Mouse (Mus musculus): ENCODE results near the gene Llph. TPM values are rescaled to one million over a fixed set of nuclear protein-coding genes. Genes with fewer than 3 reads are reported as not detected.

Gene Llph
- total RNA-seq, 1 experiment from 2014 or later: 28.2 TPM

DNA sequence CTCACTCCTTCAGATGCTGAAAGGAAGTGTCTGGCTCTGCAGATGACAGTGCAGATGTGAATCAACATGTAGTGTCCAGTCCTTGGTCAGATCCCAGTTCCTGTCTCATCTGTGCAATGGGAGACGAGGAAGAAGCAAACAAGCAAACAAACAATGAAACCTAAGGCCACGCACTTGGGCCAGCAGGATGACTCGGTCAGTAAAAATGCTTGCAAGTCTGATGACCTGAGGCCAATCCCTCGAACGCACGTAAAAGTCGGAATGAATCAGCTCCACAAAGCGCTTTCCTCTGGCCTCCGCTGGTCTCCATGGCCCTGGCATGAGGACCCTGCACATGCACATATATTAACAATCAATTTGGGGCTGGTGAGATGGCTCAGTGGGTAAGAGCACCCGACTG is 7.9 kb upstream of the Llph start:
- DNase-seq: no peak

DNA sequence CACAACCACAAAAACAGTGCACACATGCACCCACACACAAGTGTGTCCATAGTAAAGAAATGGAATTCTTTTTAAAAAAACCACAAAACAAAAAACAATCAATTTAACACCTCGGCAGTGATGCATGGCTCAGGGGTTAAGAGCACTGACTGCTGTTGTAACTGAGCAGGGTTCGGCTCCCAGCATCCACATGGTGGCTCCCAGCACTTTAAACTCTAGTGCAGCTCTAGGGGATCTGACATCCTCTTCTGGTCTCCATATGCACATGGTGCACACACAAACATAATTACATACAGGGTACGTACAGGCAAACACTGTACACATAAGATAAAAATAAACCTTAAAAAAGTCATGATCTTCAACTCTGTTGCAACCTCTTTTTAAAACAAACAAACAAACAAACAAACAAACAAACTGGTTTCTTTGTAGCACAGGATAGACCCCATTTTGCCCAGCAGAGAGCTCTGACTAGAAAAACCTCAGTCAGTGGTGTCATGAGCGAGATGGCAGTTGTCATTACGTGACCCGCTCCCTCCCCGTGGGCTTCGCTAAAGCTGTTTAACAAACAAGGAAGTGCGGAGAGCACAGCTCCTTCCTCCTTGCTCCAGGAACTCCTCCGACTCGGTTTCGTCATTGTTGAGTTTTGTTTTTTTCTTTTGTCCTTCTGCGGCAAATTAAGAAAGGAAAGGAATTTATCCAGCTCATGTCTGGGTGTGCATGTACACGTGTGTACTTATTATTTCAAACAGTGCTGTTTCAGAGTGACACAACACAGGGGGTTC is 7.1 kb upstream of the Llph start:
- no peak for DNase-seq

DNA sequence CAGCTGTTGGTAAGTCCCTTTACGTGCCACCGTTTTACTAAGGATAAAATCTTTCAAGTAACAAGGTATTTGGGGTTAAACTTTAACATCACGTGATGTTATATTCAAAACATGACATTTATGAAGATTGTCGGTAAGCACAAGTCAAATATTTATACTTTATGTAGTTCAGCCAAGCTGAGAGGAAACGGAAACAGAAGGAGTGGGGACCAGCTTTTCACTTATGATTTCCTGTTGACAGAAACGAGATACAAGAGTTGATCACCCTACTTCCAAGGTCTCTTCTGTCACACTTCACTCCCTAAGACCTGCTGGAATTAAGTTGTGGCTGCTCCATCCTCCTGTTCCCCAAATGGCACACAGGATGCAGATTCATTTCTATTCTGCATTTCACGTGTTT is 6.1 kb upstream of the Llph start:
- no peak for DNase-seq

DNA sequence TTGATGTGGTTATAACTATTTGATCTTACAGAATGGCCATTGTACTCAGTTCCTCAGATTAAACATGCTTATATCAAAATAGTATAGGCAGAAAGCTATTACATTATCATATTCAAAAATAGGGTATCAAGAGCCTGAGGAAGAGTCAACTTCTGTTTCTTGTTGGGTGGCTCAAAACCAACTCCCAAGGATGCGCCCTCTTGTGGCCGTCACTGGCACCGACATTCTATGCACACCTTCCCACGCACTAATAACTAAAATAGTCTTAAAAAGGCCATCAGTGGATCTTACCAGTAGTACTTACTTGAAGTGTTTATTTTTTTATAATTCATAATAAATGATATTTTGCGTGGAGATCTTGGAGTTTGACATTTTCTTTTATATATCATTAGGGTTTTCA is 4.8 kb downstream of the Llph start:
- peak; percentile 69 for DNase-seq

DNA sequence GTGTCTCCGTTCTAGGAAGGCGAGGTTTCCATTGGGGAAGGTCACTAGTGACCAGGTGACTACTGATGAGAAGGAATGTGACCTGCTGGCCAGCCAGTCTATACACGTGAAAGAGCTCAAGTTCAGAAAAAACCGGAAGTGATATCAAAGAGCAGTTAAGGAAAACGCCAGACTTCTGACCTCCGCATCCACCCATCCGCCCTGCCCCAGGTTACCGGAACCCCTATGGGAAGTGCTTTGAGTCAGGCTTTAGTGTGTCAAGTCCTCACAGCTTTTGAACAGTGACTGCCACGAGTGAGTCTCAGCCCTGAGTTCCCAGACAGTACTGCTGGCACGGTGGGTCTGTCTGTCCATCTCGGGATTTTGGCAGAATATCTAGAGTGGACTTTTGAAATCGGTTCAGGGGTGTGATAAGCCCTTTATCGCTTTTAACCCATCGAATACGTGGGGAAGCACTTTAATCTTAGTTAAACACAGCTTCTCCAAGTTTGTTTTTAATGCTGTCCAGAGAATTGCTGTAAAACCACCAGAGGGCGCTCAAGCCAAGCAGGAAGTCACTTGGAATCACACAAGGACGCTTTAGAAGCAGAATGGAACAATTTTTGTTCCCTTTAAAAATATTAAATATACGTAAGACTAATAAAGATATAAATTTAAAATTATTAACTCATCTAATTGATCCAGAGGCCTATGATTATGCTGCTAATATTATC is 6.9 kb downstream of the Llph start:
- DNase-seq: peak; percentile 56

DNA sequence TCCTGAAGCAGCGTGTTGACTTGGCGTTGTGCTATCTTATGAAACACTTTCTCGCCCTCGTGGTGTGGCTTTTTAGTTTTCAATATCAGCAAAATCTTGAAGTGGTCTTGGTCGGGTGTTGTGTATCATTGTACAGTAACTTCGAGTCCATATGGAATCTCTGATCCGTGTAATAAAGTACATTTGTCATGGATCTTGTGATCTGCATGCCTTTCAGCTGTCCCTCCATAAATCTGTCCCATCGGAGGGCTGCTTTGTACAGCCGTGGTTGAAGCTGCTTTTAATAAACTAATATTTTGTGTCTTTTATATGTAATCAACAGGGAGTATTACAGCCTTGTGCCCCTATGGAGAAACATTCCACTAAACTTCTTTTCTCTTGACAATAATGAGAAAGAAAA is 10.0 kb downstream of the Llph start:
- DNase-seq: no peak

DNA sequence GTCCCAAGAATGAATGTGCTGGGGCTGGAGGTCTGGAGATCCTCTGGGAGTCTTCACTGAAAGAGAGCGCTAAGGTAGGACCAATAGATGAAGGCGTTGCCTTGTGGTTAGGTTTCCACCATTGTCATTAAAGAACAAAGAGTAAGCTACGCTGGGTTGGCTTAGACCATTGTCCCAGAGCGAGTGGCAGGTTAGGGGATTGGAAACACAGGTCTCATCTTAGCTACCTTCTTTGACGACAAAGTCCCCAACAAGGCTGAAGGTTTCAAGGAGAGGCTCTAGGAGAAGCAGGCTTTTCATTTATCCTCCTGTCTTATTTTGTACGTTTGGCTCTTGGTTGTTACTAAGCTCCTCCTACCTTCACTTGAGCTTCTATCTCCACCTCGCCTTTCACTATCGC is 11.4 kb downstream of the Llph start:
- no peak for DNase-seq

DNA sequence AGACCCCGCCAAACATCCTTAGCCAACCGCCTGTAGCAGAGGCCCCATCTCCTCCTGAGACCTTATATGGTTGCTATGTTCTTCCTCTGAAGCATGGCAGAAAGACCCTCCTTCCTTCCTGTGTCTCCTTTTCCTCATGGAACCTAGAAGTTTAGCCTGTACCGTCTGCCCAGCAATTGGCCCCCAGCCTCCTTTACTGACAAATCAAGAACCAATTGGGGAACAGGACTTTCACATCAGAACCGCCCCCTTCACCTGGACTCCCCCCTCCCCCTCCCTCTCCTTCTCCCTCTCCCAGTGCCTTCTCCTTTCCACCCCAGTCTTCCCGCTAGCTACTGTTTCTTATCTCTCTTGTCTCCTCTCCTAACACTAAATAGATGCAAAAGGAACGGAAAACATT is 12.6 kb downstream of the Llph start:
- no peak for DNase-seq

DNA sequence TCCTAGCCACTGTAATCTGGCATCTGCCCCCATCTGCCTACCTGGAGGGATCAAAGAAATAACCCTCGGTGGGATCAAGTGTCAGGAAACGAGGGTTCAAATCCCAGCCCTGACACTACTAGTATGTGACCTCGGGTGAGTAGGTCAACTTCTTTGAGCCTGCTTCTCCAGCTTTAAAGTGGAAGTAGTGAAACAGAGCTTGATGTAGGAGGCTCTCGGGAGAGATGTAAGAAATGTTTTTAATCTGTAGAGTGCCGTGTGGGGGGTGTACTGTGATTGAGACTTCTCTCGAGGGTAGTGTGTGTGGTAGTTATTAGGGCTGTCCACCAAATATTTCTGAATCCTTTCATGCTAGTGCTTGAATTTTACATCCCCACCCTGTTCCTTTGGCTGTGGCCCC is 15.6 kb downstream of the Llph start:
- DNase-seq: no peak

DNA sequence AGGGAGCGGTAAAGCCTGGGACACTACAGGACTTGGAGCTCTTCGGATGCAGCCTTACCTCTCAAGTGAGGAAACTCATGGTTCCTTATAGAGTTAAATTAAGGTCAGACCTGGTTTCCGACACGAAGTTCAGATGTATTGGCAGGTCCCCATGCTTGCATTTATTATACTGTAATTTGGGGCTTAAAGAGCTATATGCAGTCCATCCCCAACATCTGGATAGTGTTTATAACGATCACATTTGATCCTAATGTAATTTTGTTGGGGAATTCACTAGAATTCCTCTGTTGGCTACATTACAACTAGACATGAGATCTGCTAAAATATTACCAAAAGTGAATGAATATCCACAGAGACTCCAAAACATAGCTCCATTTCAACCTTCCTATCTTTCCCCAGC is 18.8 kb downstream of the Llph start:
- no peak for DNase-seq

DNA sequence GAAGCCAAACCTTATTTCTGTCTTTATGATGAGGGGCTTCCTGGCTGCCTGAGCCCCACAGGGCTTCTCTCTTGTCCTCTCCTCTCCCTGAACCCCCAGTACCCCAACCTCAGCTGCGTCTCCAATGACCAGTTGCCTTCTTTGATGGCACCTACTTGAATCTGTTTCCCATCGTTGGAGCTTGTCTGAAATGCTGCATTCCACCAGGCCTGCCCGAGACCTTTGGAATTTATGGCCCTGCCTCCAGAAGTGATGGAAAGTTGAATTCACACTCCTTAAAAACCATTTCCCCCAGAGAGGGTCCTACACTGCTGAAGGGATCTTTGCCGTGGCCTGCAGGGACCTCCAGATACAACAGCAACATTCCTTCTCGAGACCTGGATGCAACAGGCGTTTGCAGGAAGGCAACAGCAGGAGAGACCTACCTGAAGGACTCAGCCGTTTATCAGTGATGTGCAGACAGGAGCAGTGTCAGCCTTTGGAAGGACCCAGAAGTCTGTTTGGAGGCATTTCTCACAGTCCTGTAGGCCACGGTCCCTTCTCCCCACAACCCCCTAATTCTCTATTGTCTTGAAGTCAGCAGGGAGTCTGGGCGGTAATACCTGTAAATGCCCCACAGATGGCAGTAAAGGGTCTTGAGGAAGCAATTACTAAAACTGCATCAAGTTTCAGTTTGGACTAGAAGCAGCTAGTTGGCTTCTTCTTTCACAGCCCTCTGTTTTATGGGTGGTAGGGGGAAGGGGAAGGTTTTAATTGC is 20.3 kb downstream of the Llph start:
- DNase-seq: no peak

DNA sequence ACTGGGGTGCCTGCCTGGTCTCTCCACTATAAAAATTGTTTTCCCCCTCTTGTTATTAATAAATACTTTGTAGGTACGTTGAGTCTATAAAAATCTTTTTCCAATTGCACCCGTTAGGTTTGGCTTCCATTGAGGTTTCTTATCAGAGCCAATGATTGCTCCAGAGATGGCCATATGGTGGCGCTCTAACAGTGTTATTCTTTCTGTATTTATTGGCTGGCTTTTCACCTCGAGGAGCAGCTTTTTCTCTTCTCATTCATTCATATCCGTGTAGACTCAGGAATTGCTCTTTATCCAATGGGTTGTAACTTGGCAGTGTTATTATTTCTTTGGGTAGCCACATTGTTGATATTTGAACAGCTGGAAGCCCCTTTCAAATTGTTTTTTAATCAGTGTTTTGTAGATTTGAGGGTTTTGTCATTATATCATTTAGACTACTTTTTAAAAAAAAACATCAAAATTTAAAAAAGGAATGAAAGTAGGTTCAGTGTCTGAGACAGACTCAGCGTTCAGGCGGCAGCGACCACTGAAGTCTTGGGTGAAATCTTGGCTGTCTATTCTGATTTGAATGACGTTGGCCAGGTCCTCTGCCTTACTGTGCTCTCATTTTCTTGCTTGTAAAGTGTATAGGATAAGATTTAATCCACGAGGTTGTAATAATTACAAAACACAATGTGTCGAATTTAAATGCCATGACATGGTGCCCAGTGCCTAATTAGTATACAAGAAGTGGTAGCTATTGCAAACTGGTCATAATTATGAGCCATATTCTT is 24.2 kb downstream of the Llph start:
- DNase-seq: no peak

DNA sequence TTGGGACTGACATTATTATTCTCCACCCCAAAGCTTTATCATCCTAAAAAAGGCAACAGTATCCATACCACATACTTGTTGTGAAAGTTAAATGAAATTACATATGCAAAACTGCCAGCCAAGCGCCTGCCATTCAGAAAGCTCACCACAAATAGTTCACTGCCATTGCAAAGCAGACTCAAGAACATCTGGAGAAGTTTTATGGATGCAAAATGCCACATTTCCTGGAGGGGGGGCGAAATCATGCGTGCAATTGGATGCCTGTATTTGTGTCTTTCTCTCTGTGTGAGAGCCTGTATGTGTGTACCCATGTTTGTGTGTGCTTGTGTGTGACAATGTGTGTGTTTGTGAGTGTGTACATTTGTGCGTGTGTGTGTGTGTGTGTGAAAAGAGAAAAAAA is 24.9 kb downstream of the Llph start:
- no peak for DNase-seq

DNA sequence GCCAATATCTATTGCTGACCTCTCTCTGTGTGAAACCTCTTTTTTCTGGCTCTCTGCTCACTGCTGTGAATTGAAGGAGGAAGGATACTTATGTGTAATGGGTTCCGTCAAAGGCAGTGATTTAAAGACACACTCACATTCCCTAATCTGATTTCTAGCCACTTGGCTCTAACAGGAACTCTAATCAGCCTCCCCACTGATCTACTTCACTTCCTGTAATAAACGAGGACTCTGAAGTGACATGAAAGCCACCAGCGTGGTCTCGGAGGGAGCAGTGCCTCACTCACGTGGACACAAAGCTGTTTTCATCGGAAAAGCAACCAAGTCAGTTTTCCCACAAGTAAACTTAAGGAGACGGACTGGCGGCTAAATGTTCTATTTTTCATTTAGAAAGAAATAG is 25.9 kb downstream of the Llph start:
- DNase-seq: no peak

DNA sequence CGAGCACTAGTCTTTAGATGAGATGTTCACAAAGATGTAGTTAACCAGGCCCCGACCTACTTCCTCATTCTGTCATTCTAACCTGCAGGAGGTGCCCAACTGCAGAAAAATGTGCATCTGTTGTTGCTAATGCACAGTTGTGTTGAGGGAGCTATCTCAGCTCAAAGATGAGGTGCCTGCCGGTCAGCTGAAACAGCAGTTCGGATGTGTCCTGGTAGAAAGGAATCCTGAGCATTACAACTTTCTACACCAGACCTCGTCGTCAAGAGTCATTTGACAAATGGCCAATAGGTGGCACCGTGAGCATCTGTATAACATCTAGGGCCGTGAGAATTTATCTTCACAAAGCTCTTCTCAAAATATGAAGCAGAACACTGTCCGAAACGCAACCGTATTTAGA is 30.4 kb downstream of the Llph start:
- peak; percentile 40 for DNase-seq

DNA sequence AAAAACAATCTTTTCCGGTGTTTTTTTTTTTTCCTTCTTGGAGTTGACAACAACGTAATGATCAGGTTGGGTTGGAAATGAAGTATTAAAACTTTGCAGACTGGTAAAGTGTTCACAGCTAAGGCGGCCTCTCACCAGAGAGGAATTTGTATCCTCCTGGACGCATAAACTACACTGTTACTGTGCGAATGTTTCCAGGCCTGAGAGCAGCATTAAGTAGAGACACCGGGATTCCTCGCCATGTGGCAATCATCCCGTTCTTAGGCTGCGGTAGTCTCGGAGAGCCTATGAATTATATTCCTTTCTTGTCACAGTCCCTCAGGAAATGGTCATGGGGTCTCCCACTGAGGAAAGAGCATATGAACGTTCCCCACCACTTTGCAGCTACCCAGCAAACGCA is 40.9 kb downstream of the Llph start:
- no peak for DNase-seq

DNA sequence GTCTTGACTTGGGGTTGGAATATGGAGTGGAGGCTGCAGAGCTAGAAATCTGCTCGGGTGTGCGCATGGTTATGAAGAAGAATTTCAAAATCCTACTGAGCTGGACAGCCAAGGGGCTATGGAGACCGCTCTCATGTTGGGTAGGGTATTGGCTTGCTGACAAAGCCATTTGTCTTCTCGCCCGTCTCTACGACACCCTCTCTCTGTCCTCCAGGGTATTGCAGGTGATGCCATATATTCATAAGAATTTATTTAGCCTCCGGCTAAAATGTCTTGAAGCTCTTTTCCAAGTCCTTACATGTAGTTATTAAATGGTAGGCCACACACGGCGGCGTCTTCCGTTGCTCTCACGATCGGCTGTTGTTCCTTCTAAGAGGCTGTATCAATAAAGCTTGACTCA is 43.1 kb downstream of the Llph start:
- no peak for DNase-seq

DNA sequence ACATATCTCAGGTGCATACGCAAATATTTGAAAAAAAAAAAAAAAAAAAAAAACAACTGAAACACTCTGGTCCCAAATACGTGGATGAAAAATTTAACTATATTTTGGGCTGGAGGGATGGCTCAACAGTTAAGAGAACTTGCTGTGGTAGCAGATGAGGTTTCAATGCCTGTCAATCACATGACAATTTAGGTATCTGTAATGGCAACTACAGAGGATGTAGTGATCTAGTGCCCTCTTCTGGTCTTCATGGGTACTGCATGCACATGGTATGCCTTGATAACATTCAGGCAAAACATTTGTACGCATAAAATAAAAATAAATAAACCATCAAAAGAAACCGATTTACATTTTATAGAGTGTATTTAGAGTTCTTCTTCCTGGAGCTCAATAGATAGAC is 43.9 kb downstream of the Llph start:
- peak; percentile 19 for DNase-seq

DNA sequence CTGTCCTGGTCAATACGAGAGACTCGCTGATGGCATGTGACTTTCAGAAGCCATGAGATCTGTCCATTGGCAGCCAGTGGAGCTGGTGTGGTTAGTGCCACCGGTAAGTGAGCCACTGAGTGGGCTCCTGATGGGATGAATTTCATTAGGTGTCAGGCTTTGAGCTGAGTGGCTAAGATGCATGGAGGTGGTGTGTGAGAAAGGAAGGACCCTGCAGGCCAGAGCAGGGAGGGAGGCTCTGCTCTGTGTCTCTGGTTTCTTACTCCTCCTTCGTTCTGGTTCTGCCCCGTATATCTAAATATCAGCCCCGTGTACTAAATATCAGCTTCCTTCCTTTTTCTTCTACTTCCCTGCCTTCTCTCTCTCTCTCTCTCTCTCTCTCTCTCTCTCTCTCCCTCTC is 44.4 kb downstream of the Llph start:
- DNase-seq: no peak

DNA sequence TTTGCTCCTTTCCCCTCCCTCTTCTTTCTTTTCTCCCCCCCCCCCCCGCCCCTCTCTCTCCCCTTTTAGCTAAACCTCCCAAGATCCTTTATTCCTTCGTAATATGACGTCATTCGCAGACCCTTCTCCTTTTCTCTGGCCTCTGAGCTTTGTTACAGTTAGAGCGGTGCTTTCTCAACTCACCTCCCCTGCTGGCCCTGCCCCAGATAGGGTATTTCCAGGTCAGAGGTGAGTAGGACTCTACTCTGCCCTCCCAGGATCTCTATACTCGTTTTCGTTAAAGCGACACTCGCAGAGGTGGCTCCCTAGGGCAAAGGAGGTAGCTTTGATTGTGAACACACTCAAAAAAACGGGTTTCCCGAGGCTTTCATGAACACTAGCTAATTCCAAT is 45.0 kb downstream of the Llph start:
- no peak for DNase-seq

DNA sequence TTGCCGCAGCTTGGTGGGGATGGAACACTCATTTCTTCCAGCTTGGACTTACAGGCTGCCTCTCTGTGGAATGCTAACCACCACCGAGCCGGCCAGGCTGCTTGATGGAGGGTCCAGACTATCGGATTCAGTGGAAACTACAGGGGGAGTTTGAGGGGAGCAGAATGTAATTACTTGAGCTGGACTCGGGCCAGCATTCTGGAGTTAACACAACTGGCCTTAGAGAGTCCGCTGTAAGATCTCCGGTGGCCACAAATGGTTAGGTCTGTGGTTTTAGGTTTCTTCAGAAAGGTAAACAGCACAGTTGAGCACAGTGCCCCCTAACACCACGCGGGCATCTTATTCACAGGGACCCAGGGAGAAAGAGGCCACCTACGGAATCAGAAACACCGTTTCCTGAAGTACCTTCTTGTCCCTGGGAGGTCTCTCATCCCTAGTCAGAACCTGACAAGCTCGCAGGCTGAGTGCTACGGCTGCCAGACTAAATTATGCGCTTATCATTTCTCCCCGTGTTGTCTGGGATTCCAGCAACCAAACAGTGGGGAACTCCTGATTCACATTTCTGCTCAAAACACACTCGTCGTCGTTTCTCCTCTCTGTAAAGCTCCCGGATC is 45.5 kb downstream of the Llph start:
- no peak for DNase-seq

DNA sequence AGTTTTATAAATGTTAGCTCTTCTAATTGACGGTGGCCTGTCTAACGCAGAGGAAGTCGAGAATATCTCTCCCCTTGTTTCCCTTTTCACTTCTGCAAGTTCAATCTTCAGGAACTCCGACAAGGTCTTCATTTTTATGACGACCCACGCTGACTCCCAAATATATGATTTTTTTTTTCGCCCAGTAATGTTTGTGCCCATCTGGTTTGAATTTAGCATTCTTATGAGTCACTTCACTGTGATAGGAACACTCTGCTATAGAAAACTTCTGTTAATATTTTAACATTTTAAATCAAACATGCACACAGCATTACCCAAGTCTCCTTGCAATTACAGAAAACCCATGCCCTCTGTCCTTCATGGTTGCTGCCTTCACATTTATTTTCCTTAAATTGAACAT is 46.5 kb downstream of the Llph start:
- no peak for DNase-seq

Measured in adrenal gland, postnatal 25 days (tissue).